Mouse (Mus musculus) NIH3T3 (cell line): ENCODE measurements around the gene Ttc28.
A peak's percentile ranks its signal among the peaks of the same experiment; 100 is the strongest.

Experiments used
- DNase-seq: peaks from one replicate; pipeline ENCODE4 v3.0.0-alpha.2; 2012; ENCODE audit warnings: low read depth

Gene Ttc28

GRCm38 (mm10) chr5:111050135-111050534 is 170.5 kb downstream of the Ttc28 start:
- DNase-seq, result peak; percentile 29

DNA sequence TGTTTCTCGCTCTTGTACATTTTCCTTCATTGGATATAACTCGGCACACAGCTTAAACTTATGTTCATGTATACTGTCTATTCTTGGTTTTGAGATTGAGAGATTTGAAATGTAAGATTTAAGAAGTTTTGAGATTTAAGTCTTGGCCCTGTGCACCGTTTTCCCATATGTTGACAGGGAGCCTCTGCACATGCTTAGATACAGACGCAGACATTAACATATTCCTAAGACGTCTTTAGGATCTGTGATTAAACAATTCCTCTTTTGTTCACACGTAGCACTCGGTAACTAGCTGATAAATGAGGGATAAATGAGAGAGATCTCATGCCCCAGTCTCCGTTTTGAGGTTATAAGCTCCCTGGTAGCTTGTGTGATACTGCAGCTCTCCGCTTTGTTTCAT is 174.8 kb downstream of the Ttc28 start:
- no peak for DNase-seq

DNA sequence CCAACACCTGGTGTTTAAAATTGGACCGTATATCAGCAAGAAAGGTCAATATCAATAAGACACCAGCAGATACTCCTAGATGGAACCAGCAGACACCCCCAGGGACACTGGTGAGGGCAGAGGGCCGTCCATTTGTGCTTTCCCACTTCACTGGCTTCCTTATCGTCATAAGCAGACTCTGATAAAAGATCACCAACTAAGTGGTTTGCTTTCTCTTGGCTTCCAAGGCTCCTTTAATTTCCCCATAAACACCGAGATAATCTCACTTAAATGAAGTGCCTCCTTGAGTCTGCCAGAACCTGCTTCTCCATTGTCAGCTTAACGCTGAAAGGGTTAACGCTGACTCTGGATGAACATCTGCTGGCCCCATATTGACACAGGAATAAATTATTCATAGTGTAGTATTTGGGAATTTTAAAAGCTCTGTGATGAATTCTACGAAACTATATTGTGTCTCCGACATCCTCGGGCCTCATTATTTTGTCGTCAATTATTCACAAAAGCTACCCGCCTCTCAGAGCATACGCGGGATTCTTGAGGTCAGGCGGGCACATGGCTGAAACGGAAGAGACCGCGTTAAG is 175.3 kb downstream of the Ttc28 start:
- no peak for DNase-seq

- DNase-seq, result peak; percentile 54
These were observed 175.9 kb downstream of the Ttc28 start for GRCm38 (mm10) chr5:111055507-111055906.

DNA sequence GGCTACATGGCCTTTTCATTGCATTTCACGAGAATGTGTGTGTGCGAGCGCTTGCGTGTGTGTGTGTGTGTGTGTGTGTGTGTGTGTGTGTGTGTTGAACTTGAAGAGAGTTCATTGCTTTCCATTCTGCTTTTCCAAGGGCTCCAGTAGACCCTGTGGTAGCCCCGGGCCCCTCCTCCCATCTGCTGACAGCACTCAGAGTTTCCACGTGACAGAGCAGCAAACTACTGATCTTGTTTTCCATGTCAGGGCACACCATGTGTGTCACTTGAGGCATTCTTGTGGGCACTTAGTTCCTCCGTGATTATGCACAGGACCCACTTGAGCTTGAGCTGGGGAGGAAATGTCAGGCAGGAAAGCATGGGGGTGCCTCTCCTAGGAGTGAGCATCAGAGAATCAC is 177.5 kb downstream of the Ttc28 start:
- DNase-seq, result peak; percentile 48

DNA sequence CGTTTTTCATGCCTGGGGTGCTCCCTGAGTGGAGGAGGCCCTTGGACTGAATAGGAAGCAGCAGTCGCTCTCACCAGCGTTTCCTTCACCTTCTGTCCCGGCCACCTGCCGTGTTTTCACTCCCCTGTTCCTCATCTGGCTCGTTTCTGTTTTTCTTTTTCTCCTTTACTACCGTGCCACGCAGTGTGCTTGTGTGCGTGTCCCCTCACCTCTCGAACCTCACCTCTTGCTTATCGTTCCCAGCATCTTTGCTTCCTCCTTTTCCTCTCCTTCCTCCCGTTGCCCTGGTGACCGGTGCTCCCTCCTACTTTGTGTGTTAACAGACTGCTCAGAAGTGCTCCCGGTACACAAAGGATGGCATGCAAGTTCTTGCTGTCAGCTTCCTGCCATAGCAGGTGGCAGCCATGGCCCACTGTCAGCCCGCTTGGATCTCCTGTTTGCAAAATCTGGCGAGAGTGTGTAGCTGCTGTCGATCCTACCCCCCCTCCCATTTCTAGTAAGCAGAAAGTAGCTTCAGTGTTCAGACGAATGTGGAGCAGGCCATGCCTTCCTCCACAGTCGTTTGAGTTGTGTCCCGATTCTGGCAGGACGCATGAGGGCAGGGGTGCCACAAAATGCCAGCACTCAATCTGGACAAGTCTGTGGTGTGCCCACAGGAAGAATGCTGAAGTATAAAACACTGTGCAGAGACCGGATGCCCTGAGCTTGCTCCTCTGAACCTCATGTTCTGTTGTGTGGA is 179.0 kb downstream of the Ttc28 start:
- no peak for DNase-seq

DNA sequence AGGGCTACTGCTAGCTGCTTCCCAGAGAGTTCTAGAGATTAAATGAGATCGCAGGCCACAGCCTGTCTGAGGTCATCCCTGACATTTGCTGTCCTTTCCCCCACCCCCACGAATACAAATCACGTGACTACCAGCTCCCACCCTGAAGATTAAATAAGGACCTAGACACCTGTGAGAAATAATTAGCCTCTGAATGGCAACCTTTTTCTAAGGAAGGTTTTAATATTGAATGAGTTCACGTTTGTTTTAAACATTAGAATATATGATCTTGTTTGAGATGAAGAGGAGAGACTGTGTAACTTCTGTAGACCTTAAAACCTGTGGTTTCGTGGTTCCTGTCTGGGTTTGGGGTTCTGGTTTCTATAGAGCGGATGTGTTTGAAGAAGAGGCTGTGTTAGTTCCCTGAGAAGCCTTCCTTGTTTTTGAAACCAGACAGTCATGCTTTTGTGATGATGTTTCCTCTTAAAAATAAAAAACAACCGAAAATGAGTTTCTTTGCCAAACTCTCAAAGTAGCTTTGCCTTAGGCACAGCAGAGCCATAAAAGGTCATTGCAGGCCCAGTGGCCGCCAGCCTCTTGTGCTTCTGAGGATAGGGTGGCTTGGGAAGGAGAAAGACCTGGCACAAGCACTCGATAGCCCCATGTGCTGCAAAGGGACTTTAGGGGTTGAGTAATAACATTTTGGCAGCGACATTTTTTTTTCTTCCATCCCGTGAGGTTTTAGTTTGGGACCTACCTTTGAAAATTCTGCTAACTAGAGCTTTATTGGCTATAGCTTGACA is 179.7 kb downstream of the Ttc28 start:
- peak; percentile 75 for DNase-seq

DNA sequence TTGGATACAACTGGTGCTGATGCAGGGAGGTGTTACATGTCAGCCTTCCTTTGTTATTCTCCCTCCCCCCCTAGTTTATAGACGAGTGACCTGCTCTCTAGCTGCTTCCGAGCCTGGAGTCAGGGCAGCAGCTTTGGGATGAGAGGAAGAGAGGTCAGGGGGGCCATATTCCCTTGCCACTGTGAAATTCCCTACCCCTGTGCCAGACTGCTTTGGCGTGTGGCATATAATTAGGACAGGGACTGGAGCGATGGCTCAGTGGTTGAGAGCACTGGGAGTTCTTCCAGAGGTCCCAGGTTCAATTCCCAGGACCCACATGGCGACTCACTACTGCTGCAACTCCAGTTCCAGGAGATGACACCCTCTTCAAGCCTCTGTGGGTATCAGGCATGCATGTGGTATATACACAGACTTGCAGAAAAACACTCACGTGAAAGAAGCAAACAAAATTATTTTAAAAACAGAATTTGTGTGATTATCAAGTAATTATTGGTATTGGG is 180.7 kb downstream of the Ttc28 start:
- DNase-seq, result peak; percentile 60

DNA sequence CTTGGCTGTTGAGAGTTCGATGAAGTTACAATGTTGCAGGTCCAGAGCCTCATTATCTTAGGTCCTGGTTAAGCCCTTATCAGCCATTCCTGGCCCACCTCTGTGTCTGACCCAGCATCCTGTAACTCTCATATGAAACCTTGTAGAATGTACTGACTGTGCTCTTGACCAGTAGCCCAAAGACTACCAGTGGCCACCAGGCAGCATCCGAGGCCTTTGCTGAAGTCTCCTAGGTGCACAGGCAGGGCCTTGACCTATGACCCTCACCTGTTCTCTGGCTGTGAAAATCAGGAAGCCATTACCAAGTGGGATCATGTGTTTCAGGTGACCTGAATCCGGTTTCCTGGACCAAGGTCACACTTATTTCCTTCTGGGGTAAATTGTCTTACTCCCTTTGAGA is 183.6 kb downstream of the Ttc28 start:
- no peak for DNase-seq

DNA sequence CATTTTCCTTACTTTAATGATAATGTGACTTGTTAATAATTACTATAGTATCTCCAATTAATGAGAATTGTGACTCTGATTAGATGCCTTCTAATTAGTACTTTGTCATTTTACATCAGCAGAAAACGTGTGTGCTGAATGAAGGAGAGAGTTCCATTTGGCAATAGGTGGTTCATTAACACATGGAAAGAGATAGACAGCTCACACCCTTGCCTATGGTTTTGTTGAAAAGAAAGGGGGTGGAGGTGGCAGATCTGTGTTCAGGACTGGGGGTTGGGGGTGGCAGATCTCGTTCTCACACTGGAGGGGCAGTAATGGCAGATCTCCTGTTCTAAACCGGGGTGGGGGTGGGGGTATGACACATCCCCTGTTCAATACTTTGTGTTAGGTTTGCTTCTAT is 184.4 kb downstream of the Ttc28 start:
- DNase-seq, result no peak

GRCm38 (mm10) chr5:111065770-111066169 is 186.2 kb downstream of the Ttc28 start:
- DNase-seq, result no peak

DNA sequence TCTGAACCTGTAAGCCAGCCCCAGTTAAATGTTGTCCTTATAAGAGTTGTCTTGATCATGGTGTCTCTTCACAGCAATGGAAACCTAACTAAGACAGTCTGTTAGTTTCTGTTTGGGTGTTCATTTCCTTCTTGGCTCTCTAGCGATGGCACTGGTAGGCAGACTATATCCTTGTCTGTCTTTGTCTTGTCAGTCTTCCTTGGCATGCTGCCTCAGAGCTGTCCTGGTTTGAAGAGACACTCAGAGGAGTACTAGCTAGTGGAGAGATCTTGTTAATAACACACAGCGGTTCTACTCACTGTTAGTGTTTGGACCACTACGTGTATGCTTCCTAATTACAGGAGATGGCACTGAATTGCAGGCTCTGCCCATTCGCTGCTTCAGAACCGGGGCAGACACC is 189.9 kb downstream of the Ttc28 start:
- no peak for DNase-seq

DNA sequence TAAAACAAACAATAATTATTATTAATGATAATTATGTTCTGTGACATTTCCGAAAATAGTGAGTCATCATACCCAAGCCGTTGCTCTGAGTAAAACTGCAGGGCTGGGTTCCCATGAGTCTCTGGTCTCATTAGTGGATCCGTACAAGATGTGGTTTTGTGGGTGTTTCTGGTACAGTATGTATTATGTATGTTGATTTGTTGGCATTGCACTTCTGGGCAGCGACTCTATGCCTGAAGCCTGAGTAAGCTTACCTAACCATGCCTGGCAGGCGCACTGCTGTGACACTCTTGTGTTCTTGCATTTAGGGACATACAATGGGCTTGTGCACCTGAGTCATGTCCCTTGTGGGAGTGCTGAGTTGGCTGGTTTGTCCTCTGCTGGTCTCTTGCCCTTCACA is 190.3 kb downstream of the Ttc28 start:
- DNase-seq, result no peak

- DNase-seq, result no peak
These were observed 190.8 kb downstream of the Ttc28 start for GRCm38 (mm10) chr5:111070361-111070760.

- DNase-seq, result no peak
These were observed 193.7 kb downstream of the Ttc28 start for GRCm38 (mm10) chr5:111073316-111073736.

DNA sequence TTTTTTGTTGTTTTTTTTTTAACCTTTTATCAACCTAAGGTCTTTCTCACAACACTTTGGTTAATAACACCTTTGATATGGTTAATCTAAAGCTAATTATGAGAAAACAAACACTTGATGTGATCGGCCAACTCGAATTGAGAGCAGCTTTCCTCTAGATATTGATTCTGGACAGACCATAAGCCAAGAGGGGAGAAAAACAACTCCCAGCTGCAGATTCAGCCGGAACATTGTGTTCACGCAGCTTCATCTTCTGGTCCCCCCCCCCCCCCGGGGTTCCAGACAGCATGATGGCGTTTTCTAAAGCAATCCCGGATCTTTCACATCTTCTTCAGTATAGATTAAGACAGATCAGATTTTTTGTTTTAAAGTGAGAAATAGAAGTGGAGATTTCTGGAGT is 194.4 kb downstream of the Ttc28 start:
- no peak for DNase-seq

DNA sequence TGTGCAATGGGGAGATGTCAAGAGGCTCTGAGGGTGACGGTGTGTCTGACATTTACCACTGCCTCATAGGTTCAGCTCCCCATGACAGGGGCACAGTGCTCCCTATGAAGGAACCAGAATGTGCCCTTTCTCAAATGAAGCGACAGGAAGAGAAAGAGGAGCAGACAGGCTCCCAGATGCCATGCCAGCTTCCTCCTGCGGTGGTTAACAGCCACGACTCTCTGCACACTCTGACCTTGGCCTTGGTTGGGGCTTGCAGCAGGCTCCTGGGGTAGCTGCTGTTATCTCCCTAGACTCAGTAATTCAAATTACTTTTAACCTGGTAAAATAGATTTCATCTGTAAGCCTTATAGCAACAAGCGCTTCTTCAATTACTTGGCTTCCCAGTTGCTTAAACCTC is 196.2 kb downstream of the Ttc28 start:
- no peak for DNase-seq

GRCm38 (mm10) chr5:111077261-111077660 is 197.7 kb downstream of the Ttc28 start:
- DNase-seq, result no peak

GRCm38 (mm10) chr5:111080601-111081000 is 201.0 kb downstream of the Ttc28 start:
- DNase-seq, result no peak

DNA sequence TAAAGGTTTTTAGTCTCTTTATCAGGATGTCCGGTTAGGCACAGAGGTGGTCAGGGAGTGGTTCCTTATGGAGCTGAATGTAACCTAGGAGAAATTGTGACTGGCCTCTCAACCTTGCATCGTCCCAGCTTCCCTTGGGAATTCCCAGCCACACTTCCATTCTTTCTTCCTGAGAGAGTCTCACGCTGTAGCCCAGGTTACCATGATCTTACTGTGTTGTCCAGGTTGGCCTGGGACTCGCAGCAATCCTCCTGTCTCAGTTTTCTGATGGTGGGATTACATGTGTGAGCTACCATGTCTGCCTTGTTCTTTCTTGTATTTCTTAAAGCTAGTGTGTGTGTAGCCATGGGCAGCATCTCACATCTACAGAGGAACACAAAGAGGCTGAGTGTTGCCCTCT is 206.2 kb downstream of the Ttc28 start:
- no peak for DNase-seq

GRCm38 (mm10) chr5:111096750-111097149 is 217.1 kb downstream of the Ttc28 start:
- DNase-seq, result peak; percentile 22

GRCm38 (mm10) chr5:111097233-111098160 is 217.9 kb downstream of the Ttc28 start:
- DNase-seq, result peak; percentile 22
